Mouse (Mus musculus) frontal cortex, postnatal 14 days (tissue): Measurements from ENCODE around the gene Ptn.
A peak's percentile ranks its signal among the peaks of the same experiment; 100 is the strongest.

Experiments
- DNase-seq, 2 experiments: peaks; one replicate each; pipeline ENCODE4 v3.0.0; 2022; ENCODE audit warnings: low spot score in 2 of 2

The Ptn gene

DNA sequence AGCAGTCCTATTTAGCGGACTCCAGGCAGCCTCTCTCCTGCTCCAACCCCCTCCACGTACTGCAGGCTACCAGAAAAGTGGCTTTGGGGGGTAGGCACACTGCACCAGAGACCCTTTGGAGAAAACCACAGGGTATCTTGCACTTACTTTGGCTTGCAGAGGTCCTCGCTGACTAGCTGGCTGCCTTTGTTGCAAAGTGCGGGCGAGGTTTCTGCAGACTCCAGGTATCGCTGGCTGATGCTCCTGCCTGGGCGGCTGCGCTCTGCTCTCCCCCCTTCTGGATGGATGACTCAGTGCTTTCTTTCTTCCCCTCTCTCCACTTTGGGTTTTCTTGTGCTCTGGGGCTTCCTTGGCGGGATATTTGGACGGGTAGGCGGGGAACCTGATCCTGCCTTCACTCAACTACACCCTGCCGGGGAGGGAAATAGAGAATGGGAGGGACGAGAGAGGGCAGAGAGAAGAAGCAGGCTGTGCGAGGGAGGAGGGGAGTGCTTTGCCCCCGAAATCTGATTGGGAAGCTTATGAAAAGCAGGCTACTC, at the start of gene Ptn:
Ptn (minus strand) TSS at position 474 of the 539 bp plus-strand sequence.
- DNase-seq: peak; percentile 60 to 75

DNA sequence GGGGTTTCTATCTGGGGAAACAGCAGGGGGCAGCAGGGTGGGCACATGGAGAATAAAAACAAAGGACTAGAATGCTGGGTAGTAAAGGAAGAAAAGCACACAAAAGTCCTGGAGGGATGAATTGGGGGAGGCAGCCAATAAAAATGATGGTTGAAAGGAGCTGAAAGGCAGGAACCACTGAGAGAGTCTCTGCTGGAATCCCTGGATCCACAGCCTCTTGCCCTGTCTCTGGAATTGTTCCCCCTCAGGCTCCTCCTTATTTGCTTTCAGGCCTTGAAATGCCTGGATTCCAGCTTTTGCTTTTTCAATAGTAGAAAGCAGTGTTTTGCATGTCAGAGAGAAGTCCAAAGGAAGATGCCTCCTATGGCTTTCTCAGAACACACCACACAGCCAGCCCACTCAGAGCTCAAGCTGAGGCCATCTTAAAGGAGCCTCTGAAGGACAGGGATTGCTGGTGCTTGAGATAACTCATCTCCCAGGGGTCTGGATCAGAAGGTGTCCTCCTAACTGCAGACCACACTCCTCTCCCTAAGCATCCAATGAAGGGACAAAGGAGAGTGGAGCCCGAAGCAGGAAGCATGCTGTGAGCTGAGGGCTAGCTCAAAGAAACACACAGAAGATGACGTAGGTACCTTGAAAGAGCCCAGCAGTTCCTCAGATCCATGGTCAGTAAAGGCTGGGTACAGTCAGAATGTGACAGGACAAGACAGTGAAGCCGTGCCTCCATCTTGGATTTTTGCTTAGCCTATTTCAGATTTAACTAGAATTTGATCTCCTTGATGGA, 48.4 kb upstream of the Ptn start:
- no peak for DNase-seq

DNA sequence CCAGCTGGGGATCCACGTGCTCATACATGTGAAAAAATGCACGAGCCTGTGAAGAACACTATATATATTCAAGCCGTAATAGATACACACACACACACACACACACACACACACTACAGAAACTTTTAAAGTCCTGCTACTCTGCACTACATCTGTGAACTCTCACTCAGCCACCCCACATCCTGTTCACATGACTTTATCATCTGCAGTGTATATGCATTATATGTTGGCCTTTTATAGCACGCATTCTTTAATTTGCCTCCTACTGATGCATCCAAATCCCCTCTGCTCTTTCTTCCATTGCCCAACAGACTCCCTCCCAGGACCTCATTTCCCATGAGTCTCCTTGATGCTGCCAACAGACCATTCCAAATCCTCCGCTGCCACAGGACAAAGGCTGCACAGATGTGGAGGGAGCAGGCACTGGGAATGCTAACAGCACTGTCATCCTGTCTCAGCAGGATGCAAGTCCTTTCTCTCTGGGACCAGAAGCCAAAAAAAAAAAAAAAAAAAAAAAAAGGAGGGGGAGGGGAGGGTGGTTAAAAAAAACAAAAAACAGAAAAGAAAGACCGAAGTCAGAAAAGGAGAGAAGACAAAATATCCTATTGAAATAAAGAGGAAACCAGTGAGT, 47.7 kb upstream of the Ptn start:
- no peak for DNase-seq

DNA sequence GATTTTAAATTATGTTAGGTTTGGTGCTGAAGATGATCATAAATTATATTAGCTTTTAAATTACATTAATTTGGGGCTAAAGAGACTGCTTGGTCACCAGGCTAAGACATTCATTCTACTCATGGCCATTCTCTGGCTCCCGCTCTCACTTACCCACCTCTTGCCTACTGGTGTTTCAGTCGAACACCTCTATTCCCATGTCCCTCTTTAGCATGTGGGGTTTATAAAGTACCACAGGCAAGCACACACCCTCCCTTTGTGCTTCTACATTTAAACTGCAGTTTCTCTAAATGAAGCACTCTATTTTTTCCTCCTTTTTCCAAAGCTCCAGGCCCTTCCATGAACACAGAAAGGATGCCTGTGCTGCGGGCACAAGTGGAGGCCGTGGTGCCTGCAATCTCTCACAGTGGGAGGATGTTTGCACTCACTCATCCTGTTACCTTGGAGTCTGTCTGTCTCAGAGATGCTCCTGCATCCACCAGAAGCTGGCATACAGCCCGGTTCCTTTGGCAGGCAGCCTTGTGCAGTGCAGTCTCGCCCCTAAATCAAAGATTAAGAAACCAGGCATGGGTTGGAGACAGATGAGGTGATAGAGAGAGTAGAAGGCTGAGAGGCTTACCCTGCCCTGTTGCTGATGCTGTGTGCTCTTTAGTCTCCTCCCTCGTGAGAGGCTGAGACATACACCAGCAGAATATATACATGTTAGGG, 40.6 kb upstream of the Ptn start:
- DNase-seq: peak; percentile 68 to 76

DNA sequence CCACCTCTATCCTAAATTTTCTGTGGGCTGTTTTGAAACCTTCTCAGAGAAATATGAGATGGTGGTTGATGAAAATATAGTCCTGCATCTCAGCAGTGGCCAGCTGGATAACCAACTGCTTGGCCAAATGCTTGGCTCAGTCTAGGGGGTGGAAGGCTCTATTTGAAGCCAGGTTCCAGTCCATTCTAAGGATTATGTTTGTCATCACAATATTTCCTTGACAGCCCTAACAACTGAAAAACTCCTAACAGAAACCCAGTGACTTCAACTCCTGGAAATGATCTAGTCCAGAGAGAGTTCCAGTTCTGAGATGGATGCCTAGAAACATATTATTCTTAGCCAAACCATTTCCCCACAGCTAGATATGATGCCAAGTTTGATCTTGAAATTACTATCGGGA, 35.3 kb upstream of the Ptn start:
- no peak for DNase-seq

- no peak for DNase-seq
Measured at GRCm38 (mm10) chr6:36844258-36844657, 34.2 kb upstream of the Ptn start.

- DNase-seq: no peak
Measured at GRCm38 (mm10) chr6:36843031-36843488, 33.0 kb upstream of the Ptn start.

DNA sequence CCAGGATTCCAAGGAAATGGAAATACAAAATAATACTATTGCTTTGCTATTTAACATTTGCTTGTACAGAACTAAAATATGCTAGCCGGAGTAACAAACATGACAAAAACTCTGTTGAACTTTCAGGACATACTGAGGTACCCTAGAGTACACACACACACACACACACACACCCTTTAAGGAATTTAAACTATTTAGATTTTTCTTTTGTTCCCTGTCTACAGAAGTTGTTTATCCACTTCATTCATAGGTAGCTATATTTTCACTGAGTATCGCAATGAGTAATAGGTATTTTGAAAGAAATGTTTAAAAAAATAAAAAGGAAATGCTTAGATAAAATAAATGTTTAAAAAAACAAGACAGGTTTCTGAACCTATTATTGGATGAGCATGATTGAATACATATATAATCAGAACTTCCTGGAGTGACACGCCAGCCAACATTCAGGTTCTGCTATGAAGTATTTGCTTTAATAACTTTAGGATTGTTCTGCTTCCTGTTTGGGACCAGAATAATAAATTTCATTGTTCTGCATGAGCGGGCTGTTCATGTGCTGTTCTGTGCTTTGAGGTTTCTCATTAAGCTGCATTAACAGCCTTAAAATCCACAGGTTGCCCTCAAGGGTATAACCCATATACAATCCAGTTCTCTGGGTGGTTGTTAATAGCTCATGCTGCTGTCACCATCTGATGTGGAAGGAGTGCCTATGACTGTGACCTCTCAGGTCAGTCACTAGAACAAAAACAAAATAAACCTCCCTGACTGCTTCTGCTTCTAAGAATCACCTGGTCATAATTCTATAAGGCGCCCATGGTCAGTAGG, 32.3 kb upstream of the Ptn start:
- no peak for DNase-seq

- no peak for DNase-seq
Measured at GRCm38 (mm10) chr6:36841701-36842100, 31.7 kb upstream of the Ptn start.

DNA sequence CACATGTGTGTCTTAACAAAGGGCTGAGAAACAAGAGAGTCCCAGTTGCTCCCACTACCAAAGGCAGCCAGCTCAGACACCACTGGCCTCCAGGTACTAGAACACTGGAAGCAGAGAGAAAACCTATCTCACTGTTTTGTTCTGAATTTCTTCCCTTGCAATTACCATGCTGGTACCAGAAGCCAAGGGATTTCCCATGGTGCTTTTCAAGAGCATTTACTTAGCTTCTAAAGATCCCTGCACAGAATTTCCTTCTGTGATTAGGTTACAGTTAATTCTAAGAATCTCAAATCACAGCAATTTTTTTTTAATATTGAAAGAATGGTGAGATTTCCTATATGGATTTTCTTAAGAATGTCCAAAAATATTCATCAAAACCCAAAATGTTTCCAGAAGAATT, 31.2 kb upstream of the Ptn start:
- DNase-seq: no peak

- no peak for DNase-seq
Measured at GRCm38 (mm10) chr6:36838747-36839146, 28.7 kb upstream of the Ptn start.

DNA sequence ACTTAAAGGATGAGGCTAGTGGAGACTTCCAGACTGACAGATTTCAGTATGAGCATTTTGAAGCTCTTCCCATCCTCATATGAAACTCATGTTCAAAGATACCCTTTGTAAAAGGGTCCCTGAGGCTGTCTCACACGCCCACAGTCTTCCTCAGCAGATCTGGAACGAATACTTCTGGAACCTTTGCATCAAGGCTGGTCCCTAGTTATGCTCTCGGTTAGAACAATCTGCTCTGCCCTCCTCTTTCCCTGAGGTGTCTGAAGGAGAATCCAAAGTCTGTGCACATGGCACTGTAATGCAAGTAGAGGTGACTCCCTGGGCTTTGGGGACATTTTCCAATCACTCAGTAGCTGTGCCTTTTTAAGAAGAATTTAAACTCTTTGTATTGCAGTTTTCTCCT, 25.3 kb upstream of the Ptn start:
- no peak for DNase-seq

DNA sequence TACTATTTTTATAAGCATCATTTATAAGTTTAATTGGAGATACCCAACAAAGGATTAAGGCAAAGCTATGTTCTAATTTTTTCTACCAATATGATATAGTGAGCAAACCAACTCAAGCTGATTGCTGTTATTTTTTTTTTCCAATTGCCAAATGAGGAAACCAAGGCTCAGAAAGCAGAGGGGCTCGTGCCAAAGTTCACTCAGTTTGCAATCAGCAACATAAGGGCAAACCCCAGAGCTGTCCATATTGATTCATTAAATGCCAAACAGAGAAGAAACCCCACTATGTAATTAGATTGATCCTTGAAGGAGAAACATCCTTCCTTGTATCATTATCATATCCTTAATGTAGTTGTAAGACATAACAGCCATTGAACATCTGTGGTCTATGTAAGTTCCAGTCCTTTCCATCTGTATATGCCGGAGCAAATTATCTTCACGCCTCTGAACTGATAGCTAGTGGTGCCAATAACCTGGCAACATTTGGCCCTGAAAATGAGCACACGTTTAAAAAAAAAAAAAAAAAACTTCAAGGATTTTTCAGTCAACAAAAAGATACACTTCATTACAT, 24.8 kb upstream of the Ptn start:
- no peak for DNase-seq

GRCm38 (mm10) chr6:36832681-36833080, 22.7 kb upstream of the Ptn start:
- no peak for DNase-seq

DNA sequence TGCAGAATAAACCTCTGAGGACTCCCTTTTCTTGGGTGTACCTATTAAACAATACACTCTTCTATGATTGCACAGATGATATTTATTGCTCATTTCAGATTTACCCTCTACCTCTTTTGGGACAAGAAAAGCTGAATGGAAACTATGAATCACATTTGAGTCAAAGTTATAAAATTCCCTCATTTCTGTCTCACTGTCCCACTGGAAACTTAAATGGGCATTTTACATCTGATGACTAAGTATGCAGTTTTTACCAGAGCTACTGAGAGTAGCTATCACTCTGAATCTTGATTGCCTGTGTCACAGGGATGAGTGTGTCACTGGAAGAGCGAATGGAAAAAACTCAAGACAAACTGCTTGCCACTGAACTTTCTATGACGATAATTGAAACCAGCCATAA, 22.2 kb upstream of the Ptn start:
- no peak for DNase-seq

DNA sequence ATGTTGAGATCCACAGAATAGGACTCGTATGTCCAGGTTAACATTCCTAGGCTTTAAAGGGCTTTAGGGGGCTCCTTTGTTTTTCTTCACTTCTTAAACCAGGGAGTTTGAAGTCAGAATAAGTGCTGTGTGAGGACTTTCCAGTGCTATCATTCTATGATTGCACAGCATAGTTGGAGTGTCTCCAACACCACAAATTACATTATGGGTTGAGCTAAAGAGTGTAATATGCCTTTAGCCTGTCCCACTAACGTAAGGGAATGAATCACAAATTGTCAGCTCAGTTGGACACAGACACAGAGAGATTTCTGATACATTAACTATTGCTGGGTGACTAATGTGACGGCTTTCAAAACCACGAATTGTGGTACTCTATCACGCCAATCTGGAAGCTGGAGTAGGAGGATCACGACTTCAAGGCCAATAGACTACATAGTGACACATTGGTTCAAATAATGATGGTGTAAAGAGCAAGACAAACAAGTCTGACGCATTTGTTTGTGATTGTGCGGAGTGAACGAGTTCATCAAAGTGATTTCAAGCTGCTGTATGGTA, 20.4 kb upstream of the Ptn start:
- DNase-seq: no peak

DNA sequence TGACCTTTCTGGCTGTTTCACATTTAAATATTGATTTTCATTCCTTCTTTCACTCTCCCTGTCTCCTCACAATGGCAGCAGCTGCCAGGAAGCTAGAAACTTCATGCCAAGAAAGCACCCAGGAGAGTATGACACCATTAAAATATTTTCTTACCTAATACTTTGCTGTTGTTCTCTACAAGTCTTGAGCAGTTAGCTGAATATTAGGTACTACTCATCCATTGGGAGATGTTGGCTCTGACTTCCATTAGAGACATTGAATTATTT, 9.7 kb upstream of the Ptn start:
- no peak for DNase-seq

GRCm38 (mm10) chr6:36819019-36819783, 9.2 kb upstream of the Ptn start:
- peak; percentile 73 to 80 for DNase-seq

- DNase-seq: no peak
Measured at GRCm38 (mm10) chr6:36818281-36819018, 8.4 kb upstream of the Ptn start.

- no peak for DNase-seq
Measured at GRCm38 (mm10) chr6:36816666-36817065, 6.6 kb upstream of the Ptn start.
